Mouse (Mus musculus): ENCODE measurements around the gene Rad9b. TPM values are rescaled to one million over a fixed set of nuclear protein-coding genes. Genes with fewer than 3 reads are reported as not detected.
A peak's percentile ranks its signal among the peaks of the same experiment; 100 is the strongest.

The Rad9b gene
- polyA plus RNA-seq (2017; shearing (Covaris generic)): 10 to 100 TPM in 1 of 2 experiments, 1 to 10 TPM in 1; 6.6 to 14.1 TPM

DNA sequence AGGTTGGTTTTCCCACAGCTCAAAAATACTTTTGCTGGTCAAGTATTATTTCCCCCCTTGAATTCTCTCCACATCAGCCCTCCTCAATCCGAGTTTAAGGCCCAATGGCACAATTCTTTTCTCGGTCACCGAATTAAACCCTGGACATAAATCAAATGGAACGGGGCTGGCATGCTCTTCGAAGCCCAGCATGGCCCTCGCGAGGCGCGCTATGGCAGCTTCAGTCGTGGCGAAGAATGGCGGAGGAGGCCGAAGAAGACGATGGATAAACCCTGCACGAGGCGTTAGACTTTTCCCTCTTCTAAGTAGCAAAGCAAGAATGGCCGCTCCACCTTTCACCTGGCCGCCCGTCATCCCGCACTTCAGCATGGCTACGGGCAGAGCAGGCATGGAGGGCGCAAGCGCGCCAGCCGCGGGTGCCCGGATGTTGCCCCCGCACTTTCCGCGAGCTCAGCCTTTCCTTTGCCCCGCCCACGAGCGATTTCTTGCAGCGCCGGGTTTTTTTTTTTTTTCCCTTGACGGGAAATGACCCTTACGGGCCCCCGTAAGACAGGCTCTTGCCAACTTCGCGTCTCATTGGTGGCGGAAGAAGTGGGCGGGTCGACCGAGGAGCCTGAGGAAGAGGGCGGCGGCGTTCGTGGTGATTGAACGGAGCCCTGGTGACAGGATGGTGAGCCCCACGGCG, at the start of gene Rad9b, which contains the start of gene Vps29:
Rad9b (minus strand) TSS at position 427 of the 685 bp plus-strand sequence.
Vps29 (plus strand) TSS at position 563 of the 685 bp plus-strand sequence.
- ATAC-seq: peak; percentile 94

DNA sequence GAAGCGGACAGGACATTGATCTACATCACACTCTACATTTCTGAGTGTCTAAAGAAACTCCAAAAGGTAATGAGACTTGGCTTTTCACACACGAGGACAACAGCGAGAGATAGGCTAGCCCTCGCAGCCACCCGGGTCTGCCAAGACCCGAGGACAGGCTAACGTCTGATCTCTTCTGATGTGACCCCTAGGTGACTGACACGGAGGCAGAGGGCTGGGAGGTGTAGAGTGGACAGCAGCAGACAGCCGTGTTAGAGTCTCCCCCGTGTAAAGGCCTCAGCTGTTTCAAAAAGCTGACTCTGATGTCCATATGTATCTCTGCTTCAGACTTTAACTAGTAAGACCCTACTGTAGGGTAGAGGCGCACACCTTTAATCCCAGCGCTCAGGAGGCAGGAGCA, 49.3 kb upstream of the Rad9b start:
- no peak for ATAC-seq

DNA sequence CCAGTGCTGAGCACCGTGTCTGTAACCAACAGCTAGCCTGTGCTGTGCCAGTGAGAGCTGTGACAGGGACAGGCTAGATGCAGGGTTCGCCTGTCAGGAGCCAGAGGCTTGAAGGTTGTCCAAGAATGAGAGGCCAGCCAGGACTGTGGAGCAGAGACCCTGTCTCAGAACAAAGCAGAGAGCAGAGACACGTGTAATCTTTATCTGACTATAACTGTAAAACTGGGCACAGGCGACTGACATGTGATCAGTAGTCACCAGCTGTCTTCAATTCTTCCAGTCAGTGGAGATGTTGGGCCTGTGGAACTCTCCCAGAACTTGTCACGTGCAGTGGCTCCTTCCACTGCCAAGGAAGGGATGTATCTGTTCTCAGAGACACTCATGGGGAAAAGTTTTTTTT, 48.7 kb upstream of the Rad9b start:
- no peak for ATAC-seq

DNA sequence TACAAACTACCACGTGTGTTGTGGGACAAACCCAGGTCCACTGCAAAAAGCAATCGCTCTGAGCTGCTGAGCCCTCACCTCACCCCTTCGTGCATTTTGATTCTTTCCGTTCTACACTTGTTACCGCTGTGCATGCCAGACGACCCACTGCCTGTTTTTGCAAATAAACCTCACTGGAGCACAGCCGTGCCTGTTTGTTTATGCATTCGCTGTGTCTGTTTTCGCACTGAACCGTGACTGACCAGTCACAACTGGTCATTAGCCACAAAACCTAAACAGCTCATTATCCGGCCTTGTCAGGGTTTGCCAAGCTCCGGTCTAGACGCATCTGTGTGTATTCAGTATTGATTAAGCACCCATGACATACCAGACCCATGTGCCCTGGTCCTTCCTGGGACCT, 48.1 kb upstream of the Rad9b start:
- ATAC-seq: no peak

DNA sequence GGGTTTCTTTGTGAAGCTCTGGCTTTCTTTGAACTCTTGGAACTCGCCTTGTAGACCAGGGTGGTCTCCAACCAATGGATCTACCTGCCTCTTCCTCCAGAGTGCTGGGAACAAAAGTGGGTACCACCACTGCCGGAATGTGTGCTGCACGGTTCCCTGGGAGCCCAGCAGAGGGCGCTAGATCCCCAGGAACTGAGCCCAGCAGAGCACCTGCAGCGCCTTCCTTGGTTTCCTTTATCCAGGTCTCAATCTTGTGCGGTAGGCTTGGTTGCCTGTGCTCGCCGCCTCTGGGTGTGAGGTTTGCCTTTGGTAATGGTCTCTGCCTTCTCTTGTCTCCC, 47.2 kb upstream of the Rad9b start:
- ATAC-seq: no peak

DNA sequence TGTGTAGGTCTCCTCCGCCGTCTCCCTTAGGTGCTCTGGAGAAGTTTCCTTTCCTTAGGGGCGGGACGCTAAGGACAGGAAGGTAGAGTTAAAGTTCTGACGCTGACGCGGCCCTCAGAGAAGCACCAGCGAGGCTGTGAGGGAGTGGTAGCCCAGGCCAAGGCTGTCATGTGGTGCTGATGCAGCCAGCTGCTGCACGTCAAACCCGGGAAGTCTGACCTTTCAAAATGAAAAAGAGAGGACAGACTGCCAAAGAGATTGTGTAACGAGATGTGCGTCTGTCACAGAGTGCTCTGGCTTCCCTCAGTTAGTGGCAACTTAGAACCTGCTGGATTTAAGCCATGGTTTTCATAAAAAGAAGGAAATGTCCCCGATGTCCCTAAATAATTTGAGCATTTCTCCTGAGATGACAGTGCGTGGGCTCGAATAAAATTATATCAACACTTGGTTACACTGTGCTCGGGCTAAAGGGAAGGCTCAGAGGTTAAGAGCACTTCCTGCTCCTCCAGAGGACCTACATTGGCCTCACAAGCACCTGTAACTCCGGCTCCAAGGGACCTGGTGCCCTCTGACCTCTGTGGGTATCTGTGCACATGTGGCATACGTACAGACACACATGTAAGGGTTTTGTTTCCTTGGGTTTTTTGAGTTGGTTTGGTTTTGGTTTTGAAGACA, 46.7 kb upstream of the Rad9b start:
- ATAC-seq: no peak

DNA sequence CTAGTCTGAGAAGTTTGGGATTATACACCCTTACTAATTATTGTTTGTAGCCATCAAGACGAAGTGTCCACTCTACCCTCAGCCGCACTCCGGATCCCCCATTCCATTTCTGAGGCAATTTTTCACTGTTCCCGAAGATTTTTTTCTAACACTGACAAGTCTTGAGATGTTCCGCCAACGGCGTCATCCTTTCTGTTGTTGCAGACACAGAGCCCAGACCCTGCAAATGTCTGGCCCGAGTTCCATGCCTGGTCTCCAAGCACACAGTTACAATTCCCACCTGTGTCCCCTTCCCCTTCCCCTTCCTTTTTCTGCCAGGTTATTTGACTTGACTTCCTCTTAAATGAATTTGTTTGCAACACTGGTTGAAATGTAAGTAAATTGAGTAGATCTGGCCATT, 45.8 kb upstream of the Rad9b start:
- ATAC-seq: no peak

DNA sequence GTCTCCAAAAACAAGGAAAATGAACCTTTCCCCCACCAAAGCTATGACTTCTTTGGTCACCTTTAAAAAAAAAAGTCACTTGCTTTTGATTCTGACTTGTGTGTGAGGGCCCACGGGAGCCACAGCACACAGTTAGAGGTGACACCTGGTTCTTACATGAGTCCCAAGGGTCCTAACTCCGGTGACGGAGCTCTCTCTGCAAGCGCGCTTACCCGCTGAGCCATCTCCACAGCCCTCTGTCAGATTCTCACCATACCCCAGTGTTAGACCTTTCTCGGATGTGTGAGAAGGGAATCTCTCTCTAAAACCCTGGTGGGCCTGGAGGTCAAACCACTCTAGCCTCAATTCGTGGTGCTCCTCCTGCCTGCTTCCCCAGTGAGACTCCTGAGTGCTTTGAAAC, 43.5 kb upstream of the Rad9b start:
- ATAC-seq: no peak

DNA sequence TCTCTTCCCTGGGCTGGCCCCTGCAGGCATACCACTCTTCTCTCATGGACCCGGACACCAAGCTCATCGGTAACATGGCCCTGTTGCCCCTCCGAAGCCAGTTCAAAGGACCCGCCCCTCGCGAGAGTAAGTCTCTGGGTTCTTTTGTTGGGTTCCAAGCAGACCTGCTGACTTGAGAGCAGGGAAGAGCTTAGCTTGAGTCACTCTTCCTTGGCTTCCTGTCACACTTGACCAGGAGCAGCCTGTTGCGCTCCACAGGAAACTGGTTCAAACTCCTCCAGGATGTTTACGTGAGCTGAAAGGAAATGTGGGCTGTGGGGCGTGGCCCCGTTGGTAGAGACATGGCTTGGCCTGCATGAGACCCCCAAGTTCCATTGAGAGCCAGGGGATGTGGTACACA, 42.8 kb upstream of the Rad9b start:
- no peak for ATAC-seq

DNA sequence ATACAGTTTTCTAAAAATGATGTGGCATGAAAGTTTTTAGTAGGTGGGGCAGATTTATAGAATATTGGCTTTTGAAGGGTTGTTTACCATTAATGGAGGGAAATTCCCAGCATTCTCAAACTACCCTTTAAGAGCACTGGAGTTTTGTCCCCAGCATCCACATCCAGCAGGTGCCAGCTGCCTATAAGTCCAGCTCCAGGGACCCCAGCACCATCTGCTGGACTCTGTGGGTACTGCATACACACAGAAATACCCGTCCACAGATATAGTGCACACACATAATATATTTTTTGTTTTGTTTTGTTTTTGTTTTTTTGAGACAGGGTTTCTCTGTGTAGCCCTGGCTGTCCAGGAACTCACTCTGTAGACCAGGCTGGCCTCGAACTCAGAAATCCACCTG, 39.9 kb upstream of the Rad9b start:
- ATAC-seq: peak; percentile 36

DNA sequence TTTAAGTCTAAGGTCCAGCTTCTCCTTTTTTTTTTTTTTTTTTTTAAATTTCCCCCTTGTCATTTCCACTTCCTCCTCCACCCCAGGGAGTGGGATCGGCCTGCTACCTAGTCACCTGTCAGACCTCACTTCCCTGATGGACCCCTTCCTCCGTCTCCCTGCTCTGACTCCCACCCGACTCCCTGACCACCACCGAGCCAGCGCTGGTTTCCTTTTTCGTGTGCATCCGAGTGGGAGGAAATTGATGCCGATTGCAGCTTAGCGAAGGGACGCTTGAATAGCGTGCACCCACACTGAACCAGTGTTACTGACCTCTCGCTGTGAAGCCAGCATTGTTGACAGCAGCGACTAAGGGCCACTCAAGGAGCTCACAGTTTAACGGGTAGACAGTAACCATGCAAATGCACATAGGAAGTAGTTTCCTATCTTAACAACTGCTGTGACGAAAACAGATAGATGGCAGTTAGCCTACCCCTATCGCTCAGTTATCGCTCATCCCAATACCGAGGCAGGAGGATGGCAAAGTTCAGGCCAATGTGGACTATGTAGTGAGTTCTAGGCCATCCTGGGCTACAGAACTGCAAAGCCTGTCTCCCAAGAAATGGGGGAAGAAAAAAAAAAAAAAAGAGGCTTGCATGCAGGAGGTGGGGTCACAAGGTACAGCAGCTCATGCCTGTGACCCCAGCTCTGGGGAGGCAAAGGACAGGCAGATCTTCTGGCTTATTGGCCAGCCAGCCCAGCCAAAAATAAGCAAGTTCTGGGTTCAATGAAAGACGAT, 38.4 kb upstream of the Rad9b start:
- peak; percentile 9 for ATAC-seq

DNA sequence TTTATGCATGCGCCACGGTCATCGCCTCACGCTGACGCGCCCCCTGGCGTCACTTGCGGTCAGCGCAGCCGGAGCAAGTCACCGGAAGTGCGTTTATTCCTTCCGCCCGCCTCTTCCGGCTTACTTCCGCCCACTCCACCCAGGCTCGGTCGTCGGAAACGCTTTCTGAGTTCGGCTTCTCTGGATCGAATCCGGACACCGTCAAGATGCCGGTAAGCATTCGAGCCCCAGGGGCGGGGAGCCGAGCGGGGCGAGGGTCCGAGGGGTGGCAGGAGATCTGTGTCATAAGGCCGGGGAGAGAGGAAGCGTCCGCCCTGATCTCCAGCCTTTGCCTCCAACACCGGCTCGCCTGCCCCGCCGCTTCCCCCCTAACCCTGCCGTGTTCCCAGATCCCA, 37.8 kb upstream of the Rad9b start, which contains the start of gene Arpc3:
Arpc3 (plus strand) TSS at position 93 of the 395 bp plus-strand sequence.
- ATAC-seq: peak; percentile 87

DNA sequence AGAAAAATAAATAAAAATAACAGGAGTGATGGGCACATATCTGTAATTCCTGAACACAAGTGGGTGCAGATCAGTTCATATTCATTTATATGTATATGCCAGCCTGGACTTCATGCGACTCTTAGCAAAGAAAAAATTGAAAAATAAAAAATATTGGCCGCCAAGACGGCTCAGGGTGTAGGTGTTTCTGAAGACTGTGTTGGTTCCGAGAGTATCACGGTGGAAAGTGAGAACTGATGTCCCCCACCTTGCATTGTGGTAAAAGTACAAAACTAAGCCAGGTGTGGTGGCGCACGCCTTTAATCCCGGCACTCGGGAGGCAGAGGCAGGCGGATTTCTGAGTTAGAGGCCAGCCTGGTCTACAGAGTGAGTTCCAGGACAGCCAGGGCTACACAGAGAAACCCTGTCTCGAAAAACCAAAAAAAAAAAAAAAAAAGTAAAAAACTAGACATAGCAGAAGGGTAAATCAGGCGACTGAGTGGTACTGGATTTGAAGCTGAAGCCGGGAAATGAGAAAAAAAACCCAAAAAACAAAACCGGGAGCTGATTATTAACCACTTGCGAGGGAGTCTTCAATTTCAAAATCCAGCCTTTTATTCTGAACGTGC, 37.2 kb upstream of the Rad9b start:
- ATAC-seq: no peak

DNA sequence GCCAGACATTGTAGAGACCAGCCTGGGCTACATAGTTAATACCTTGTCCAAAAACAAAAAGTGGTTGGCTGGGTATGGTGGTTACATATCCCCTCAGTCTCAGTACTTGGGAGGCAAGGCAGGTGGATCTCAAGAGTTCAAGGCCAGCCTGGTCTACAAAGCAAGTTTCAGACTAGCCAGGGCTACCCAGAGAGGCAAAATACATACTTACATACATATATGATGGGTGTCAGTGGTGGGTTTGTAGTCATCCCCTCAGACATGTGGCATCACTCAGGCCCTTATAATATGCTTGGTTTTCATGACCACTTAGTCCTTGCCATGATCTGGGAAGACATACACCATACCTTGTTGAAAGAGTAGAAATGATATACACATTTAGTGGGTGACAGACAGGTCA, 36.6 kb upstream of the Rad9b start:
- no peak for ATAC-seq

DNA sequence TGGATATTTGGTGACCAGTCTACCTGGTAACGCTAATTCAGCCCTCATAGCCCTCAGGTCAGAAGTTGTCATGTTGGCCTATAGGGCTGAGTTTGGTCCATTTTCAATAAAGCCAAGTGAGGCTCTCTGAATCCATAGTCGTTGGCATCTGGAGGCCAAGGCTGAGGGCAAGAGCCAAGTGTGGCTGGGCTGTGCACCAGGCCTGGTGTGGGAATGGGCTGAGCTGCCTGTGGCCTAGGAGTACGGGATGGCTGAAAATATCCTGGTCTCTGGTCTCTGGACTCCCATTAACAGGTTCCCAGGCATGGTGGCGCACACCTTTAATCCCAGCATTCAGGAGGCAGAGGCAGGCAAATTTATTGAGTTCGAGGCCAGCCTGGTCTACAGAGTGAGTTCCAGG, 36.0 kb upstream of the Rad9b start:
- ATAC-seq: no peak

DNA sequence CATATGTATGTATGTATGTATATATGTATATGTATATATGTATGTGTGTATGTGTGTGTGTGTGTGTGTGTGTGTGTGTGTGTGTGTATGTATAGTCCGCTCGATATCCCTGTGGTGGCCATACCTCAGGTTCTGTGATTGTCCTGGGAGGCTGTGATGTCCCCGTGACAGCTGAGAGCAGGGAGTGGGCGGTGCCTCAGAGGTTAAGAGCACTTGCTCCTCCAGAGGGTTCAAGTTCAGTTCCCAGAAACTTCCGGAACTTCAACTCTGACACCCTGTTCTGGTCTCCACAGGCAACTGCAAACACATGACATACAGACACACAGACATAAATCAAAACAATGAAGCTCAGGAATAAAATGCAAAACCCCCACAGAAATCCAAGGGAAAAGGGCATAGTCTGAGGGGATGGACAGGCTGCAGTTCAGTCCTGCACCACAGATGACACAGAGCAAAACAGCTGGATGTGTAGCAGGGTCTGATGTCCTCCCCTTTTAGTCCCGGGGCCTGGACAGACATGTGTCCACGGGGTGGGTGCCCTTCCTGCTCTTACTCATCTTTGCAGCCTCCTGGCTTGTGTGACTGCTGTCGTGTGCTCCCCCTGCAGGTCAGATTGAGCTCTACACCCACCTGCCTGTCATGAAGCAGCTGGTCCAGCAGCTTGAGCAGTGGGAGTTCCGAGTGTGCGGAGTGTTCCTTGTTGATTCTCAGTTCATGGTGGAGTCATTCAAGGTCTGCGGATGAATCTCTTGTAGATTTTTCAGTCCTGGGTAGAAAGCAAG, 25.5 kb upstream of the Rad9b start:
- ATAC-seq: peak; percentile 85

DNA sequence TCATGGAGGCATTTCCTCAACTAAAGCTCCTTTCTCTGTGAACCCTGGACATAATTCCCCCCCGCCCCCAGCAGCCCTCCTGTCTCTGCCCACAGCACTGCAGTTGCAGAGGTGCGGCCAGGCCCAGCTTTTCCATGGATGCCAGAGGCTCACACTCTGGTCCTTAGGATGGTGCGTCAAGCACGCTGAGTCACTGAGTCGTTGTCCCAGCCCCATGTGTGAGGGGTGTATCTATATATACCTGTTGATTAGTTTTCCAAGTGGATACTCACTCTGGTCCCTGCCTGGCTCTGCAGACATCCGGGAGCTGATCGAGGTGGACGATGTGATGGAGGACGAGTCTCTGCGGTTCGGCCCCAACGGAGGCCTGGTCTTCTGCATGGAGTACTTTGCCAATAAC, 24.1 kb upstream of the Rad9b start:
- no peak for ATAC-seq

DNA sequence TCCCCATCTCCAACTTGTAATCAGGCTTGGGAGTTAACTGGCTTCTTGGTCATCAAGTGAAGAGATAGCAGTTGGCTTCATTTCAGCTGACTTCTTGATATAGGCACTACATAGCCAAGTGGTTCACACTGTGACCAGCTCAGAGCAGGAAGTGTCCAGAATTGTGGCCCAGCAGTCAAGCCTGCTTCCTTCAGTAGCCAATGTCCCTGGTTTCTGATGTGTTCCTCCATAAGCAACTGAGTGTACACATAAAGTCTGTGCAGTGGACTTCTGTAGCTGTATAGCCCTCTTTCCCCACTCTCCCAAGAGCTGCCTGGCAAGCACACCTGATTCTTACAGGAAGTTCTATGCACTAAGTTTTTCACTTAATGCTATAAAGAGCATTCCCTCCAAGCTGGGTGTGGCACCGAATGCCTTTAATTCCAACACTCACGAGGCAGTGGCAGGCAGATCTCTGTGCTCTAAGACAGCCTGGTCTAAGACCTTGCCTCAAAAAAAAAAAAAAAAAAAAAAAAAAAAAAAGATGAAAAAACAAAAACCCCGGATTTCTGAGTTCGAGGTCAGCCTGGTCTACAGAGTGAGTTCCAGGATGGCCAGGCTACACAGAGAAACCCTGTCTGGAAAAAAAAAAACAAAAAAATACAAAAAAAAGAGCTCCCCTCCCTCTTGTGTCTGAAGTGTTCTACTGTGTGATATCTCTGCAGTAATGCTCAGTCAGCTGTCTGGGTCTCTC, 23.2 kb upstream of the Rad9b start:
- ATAC-seq: no peak

DNA sequence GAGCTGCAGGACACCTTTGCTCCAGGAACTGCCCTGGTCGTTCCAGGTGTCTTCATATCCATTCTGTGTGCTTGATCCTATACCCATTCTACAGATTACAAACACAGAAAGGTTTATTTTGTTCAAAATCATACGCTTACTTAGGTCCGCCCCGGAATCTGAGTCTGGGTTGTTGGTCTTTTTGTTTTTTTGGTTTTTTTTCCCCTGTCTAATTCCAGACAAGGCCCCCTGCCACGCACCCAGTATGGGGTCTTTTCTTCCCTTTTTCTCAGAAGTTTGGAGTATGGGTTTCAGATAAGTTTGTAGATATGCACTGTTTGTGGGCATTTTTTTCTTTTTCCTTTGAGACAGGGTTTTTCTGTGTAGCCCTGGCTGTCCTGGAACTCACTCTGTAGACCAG, 18.8 kb upstream of the Rad9b start:
- no peak for ATAC-seq

DNA sequence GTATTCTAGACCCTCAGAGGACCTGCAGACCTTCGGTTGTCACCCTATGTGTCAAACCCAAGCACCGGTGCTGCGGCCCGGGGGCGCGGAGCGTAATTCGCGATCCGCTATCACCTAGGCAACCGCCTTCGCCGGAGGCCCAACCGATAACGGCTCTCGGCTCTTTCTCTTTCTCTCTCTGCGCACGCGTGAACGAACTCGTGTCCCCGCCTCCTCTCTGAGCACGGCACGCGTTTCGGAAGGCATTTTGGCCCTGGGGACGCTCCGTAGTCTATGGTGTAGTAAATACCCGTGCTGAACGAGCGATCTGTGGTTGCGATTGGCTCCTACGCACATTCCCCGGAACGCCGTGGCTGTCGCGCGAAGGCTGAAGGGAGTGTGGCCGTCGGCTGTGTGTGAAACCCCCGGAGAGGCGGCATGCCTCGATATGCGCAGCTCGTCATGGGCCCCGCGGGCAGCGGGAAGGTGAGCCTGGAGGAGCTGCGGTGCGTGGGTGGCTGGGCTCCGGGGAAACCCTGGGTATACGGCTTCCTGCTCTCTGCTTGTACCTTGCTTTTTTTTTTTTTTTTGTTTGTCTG, 18.2 kb upstream of the Rad9b start, which contains the start of gene Fam216a:
Fam216a (minus strand) TSS at position 173 of the 578 bp plus-strand sequence.
- peak; percentile 79 for ATAC-seq

DNA sequence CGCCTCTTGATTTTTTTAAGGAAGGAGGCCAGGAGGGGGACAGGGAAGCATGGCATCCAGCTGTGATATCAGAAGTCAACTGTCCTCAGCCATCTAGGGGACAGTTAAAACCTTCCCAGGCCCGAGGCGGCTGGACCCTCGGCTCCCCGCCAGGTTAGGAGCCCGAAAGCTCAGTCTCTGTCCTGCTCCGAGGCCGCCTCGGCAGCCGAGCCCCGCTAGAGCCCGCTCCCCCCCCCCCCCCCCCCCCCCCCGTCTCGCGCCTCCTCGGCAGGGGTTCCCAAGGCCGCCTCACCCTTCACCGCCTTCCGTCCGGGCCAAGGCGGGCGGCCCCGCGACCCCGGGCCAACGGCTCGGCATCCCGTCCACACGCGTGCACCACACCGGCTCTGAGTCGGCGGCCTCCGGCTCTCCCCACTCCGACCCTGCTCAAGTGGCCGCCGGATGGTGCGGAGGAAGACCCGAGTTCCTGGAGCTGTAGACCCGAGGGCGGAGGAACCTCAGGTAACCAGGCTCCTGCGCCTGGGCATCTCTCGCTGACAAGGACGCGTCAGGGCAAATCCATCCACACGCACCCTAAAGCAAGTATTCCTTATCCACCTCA, 17.7 kb upstream of the Rad9b start, which contains the start of gene Gpn3:
Gpn3 (plus strand) TSS at position 286 of the 601 bp plus-strand sequence.
- ATAC-seq: peak; percentile 36
